Comparison of ENCODE assay signal across 9 mouse cellular contexts in the genomic region with DNA sequence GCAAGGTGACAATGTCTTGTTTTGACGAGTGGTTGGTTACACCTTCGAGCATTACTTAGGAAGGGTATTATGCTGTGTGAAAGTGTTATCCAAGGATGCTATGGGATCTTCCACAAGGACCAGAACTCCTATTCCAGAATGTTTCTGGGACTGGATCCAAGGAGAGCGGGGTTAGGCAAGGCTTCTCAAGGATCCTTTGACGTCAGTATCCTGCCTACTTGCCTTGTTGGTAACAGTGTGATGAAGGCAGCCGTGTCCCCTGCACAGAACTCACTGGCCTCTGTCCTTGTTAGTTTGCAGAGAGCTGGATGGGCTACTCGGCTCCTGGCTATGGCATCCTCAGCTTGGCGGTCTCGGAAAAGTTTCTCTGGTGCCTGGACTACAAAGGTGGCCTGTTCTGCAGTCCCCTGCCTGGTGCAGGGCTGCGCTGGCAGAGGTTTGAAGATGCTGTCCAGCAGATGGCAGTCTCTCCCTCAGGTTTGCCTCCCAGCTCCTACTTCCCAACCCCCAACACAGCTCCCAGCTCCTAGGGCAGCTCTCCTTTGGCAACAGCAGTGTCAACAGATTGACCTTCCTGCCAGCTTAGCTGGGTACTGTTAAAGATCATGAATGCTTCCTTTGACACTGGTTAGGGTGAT. TPM values are rescaled to one million over a fixed set of nuclear protein-coding genes. Genes with fewer than 3 reads are reported as not detected.
DNase-seq lines count a peak whose midpoint lies in the region; ATAC-seq and TF ChIP-seq lines count a peak whose summit lies in the region.
"Had no signal": no experiment of that assay in that cellular context is flagged by ENCODE, and none has a peak within 500 bp of the region (broad histone marks: within the 10 kb centered on the region; RNA-seq: fewer than 3 reads in every experiment).

No protein-coding gene starts in this region.

- intact Hi-C loops in heart, postnatal 10 days (cut with DNase I) = loop anchor here (1.0 to 10.0 kb wide), 3 partner anchors 56 to 199 kb away; no protein-coding TSS in a partner anchor

- in situ Hi-C loops in ES-E14 (cut with MboI; ENCODE audit: low sequenced_read_pairs in 2 of 2, unreplicated experiment in 2 of 2) = no loop called here

- no peak overlapping the region for H3K4me3 ChIP-seq in ES-E14 (ENCODE audit: insufficient read depth in 1 of 2, low read depth in 1 of 2, low read length in 2 of 2, poor library complexity in 1 of 2, severe bottlenecking in 1 of 2)
- H3K4me3 ChIP-seq in forebrain, embryonic 14.5 days (ENCODE audit: low read depth, low read length) = no peak overlapping the region
- no peak overlapping the region for H3K4me3 ChIP-seq in liver, embryonic 15.5 days (replicated peaks)
- no peak overlapping the region for H3K4me3 ChIP-seq in olfactory bulb, adult 2 months (ENCODE audit: insufficient read depth, low read depth, low read length)
- H3K4me3 ChIP-seq: myocyte had no signal

- H3K9me3 ChIP-seq in ES-E14 (ENCODE audit: control insufficient read depth, insufficient read depth, low read depth, low read length) = no peaks in the 10 kb centered on the region; the same call in 1 of the 2 replicates
- H3K9me3 ChIP-seq in forebrain, embryonic 14.5 days (replicated peaks; ENCODE audit: control insufficient read depth, low read length) = no peaks in the 10 kb centered on the region
- no peaks in the 10 kb centered on the region for H3K9me3 ChIP-seq in liver, embryonic 15.5 days (replicated peaks)

- 63% methylated on average over 9 of the region's 9 CpGs for WGBS in forebrain, embryonic 14.5 days
- 66% methylated on average over 9 of the region's 9 CpGs for WGBS in liver, embryonic 15.5 days (ENCODE audit: insufficient replicate concordance)
- WGBS in olfactory bulb, adult 2 months = 39% methylated on average over 9 of the region's 9 CpGs

- H3K4me1 ChIP-seq in ES-E14 (ENCODE audit: control insufficient read depth in 2 of 2, insufficient read depth in 2 of 2, low read length in 2 of 2, poor library complexity in 1 of 2) = peaks cover 0 to 2% of the 10 kb centered on the region in 2 experiments; a peak in 1 of 4 replicates
- no peaks in the 10 kb centered on the region for H3K4me1 ChIP-seq in forebrain, embryonic 14.5 days (ENCODE audit: control insufficient read depth, insufficient read depth, low read length)
- H3K4me1 ChIP-seq in liver, embryonic 15.5 days (replicated peaks) = peaks cover 12% of the 10 kb centered on the region
- peaks cover 17% of the 10 kb centered on the region for H3K4me1 ChIP-seq in olfactory bulb, adult 2 months (ENCODE audit: control insufficient read depth, insufficient read depth, low read length)

- H3K27ac ChIP-seq in ES-E14 (ENCODE audit: insufficient read depth, low read depth, low read length, poor library complexity, severe bottlenecking) = no peak overlapping the region
- H3K27ac ChIP-seq in forebrain, embryonic 14.5 days (ENCODE audit: low read depth, low read length) = no peak overlapping the region
- H3K27ac ChIP-seq in liver, embryonic 15.5 days (replicated peaks) = peak overlapping the region; percentile 68; the same call in 1 of the 2 replicates
- H3K27ac ChIP-seq in olfactory bulb, adult 2 months (ENCODE audit: insufficient read depth, low read depth, low read length) = 0 out of 2 replicates have a peak overlapping the region, but pooled peaks have one; percentile 34

- H3K36me3 ChIP-seq in ES-E14 (ENCODE audit: control insufficient read depth, insufficient read depth, low read length, poor library complexity, severe bottlenecking) = peaks cover 13% of the 10 kb centered on the region; the same call in 1 of the 2 replicates
- H3K36me3 ChIP-seq in forebrain, embryonic 14.5 days (ENCODE audit: control insufficient read depth, insufficient read depth, low read length) = peaks cover 60% of the 10 kb centered on the region
- peaks cover 50% of the 10 kb centered on the region for H3K36me3 ChIP-seq in liver, embryonic 15.5 days (replicated peaks)

- peak; percentile 78 for ATAC-seq in cerebellum, adult (ENCODE audit: insufficient number of reproducible peaks, low FRiP score, low TSS enrichment)
- ATAC-seq in forebrain, embryonic 14.5 days = peak; percentile 86
- peak; percentile 86 for ATAC-seq in liver, embryonic 15.5 days (ENCODE audit: insufficient read depth)

- peak; percentile 51 for DNase-seq in ES-E14 (ENCODE audit: low read depth, low spot score)
- DNase-seq in forebrain, embryonic 14.5 days (ENCODE audit: low spot score) = peak; percentile 89
- DNase-seq in heart, postnatal 10 days = peak; percentile 90 to 92
- DNase-seq in kidney, postnatal 4 days = peak; percentile 85 to 88
- peak; percentile 21 to 26 for DNase-seq in thymus, adult 18-20 months

- TF ChIP-seq POLR2A in olfactory bulb, adult 2 months (IDR thresholded peaks at IDR 0.05; ENCODE audit: insufficient read depth, low read depth, low read length) = no peak

- H3K9ac ChIP-seq in ES-E14 (ENCODE audit: insufficient read depth, low read depth, low read length, poor library complexity, severe bottlenecking) = no peak overlapping the region
- H3K9ac ChIP-seq in forebrain, embryonic 14.5 days (ENCODE audit: low read length) = no peak overlapping the region
- H3K9ac ChIP-seq in liver, embryonic 15.5 days = no peak overlapping the region

- H3K27me3 ChIP-seq in forebrain, embryonic 14.5 days (replicated peaks; ENCODE audit: control insufficient read depth, insufficient read depth, low read length) = no peaks in the 10 kb centered on the region
- H3K27me3 ChIP-seq in liver, embryonic 15.5 days = no peaks in the 10 kb centered on the region

- H3K4me2 ChIP-seq in forebrain, embryonic 14.5 days (ENCODE audit: low read length) = no peak overlapping the region
- H3K4me2 ChIP-seq in liver, embryonic 15.5 days = no peak overlapping the region

- TF ChIP-seq CTCF in olfactory bulb, adult 2 months (IDR thresholded peaks at IDR 0.05; ENCODE audit: insufficient read depth, low read depth, low read length) = peak; percentile 85

TF ChIP-seq in ES-E14, 5 proteins besides CTCF, POLR2A, EP300 and RAD21:
- TF ChIP-seq HCFC1 (IDR thresholded peaks at IDR 0.05; ENCODE audit: borderline replicate concordance, insufficient read depth, low read length) = no peak
- no peak for TF ChIP-seq ZNF384 (IDR thresholded peaks at IDR 0.05; ENCODE audit: low read depth, low read length)
- peak; percentile 74 for TF ChIP-seq ZC3H11A (IDR thresholded peaks at IDR 0.05; ENCODE audit: borderline replicate concordance, low read depth, low read length)
- TF ChIP-seq MAFK (IDR thresholded peaks at IDR 0.05; ENCODE audit: insufficient read depth, low read depth, low read length) = no peak
- TF ChIP-seq CHD2 (IDR thresholded peaks at IDR 0.05; ENCODE audit: low read depth, low read length) = peak; percentile 33; the same call in 1 of the 2 replicates

RNA-seq across cellular contexts. Expression of gene Ankrd9, which starts 42.7 kb away (rescaled TPM):
- total RNA-seq in ES-E14 (2012; rRNA removed) = 12.4 and 13.1 TPM in 2 replicates
- 6.0 and 7.2 TPM in 2 replicates for polyA plus RNA-seq in forebrain, embryonic 14.5 days (2014; fragmentation: Nextera tagmentation; extraction: Ambion mirVana)
- 10 to 100 TPM; 35.4 to 70.2 TPM for total RNA-seq in heart, postnatal 10 days (2021)
- 63.5 and 68.6 TPM in 2 replicates for polyA plus RNA-seq in liver, embryonic 15.5 days (2015; fragmentation: Nextera tagmentation; extraction: Ambion mirVana)
- polyA plus RNA-seq in olfactory bulb, adult 2 months (2012; ENCODE audit: insufficient read depth, insufficient read length, low replicate concordance, missing spikeins) = not detected in 2 replicates

RNA-seq across cellular contexts. Expression of gene Tecpr2, which starts 47.0 kb away (rescaled TPM):
- 11.2 and 12.6 TPM in 2 replicates for total RNA-seq in ES-E14 (2012; rRNA removed)
- polyA plus RNA-seq in forebrain, embryonic 14.5 days (2014; fragmentation: Nextera tagmentation; extraction: Ambion mirVana) = 3.8 and 5.9 TPM in 2 replicates
- 1 to 10 TPM; 5.2 to 6.3 TPM for total RNA-seq in heart, postnatal 10 days (2021)
- polyA plus RNA-seq in liver, embryonic 15.5 days (2015; fragmentation: Nextera tagmentation; extraction: Ambion mirVana) = 1.6 and 1.8 TPM in 2 replicates
- not detected in 2 replicates for polyA plus RNA-seq in olfactory bulb, adult 2 months (2012; ENCODE audit: insufficient read depth, insufficient read length, low replicate concordance, missing spikeins)

RNA-seq across cellular contexts. Expression of gene Cinp, which starts 47.2 kb away (rescaled TPM):
- 77.6 and 86.5 TPM in 2 replicates for total RNA-seq in ES-E14 (2012; rRNA removed)
- polyA plus RNA-seq in forebrain, embryonic 14.5 days (2014; fragmentation: Nextera tagmentation; extraction: Ambion mirVana) = 86.2 and 87.5 TPM in 2 replicates
- total RNA-seq in heart, postnatal 10 days (2021) = 10 to 100 TPM; 37.0 to 43.9 TPM
- polyA plus RNA-seq in liver, embryonic 15.5 days (2015; fragmentation: Nextera tagmentation; extraction: Ambion mirVana) = 49.9 and 56.6 TPM in 2 replicates
- polyA plus RNA-seq in olfactory bulb, adult 2 months (2012; ENCODE audit: insufficient read depth, insufficient read length, low replicate concordance, missing spikeins) = not detected in 2 replicates

Comparison
In these comparisons a context has a peak if more than half of its experiments do, and no peak if none do; other contexts are left out.
1. DNase-seq: peak in every context shown above with its lines; median percentile 91 in heart, postnatal 10 days; 89 in forebrain, embryonic 14.5 days; 86 in kidney, postnatal 4 days; 51 in ES-E14; 24 in thymus, adult 18-20 months.
2. H3K27ac ChIP-seq: peak in liver, embryonic 15.5 days (single experiment) and olfactory bulb, adult 2 months (single experiment); none in ES-E14 (single experiment) and forebrain, embryonic 14.5 days (single experiment).
3. RNA of gene Cinp, which starts 47.2 kb away (polyA plus RNA-seq): 86.2 to 87.5 TPM in forebrain, embryonic 14.5 days and 49.9 to 56.6 TPM in liver, embryonic 15.5 days; not detected in olfactory bulb, adult 2 months; every median in the first group is over 10 times any median in the second.
4. Peak in every context shown above with its lines, with median percentiles within 50 percentile points of each other: ATAC-seq.